Mouse (Mus musculus): ENCODE results near the gene Rgs6. TPM values are rescaled to one million over a fixed set of nuclear protein-coding genes. Genes with fewer than 3 reads are reported as not detected.

Rgs6 gene
- total RNA-seq, 2 experiments from 2014 or later: 0.66 to 0.68 TPM

GRCm38 (mm10) chr12:82855333-82856107 lies 267.4 kb downstream of the Rgs6 start:
- DNase-seq (ENCODE audit: low spot score): peak; percentile 29

GRCm38 (mm10) chr12:82865686-82866085 lies 277.6 kb downstream of the Rgs6 start:
- DNase-seq (ENCODE audit: low spot score): no peak

GRCm38 (mm10) chr12:82880711-82881110 lies 292.6 kb downstream of the Rgs6 start:
- no peak for DNase-seq (ENCODE audit: low spot score)

GRCm38 (mm10) chr12:82883079-82883478 lies 295.0 kb downstream of the Rgs6 start:
- peak; percentile 1 for DNase-seq (ENCODE audit: low spot score)

- DNase-seq (ENCODE audit: low spot score): no peak
These were observed 307.1 kb downstream of the Rgs6 start for GRCm38 (mm10) chr12:82894971-82895838.

GRCm38 (mm10) chr12:82905773-82906172 lies 317.7 kb downstream of the Rgs6 start:
- DNase-seq (ENCODE audit: low spot score): no peak

- no peak for DNase-seq (ENCODE audit: low spot score)
These were observed 322.8 kb downstream of the Rgs6 start for GRCm38 (mm10) chr12:82910846-82911245.

GRCm38 (mm10) chr12:82914127-82914526 lies 326.0 kb downstream of the Rgs6 start:
- no peak for DNase-seq (ENCODE audit: low spot score)

- DNase-seq (ENCODE audit: low spot score): no peak
These were observed 332.1 kb downstream of the Rgs6 start for GRCm38 (mm10) chr12:82920146-82920545.

GRCm38 (mm10) chr12:82921287-82922015 lies 333.4 kb downstream of the Rgs6 start:
- no peak for DNase-seq (ENCODE audit: low spot score)

- DNase-seq (ENCODE audit: low spot score): no peak
These were observed 334.9 kb downstream of the Rgs6 start for GRCm38 (mm10) chr12:82922856-82923506.

- peak; percentile 64 for DNase-seq (ENCODE audit: low spot score)
These were observed 344.8 kb downstream of the Rgs6 start for GRCm38 (mm10) chr12:82932706-82933461.

GRCm38 (mm10) chr12:82935121-82935762 lies 347.1 kb downstream of the Rgs6 start:
- DNase-seq (ENCODE audit: low spot score): no peak

- no peak for DNase-seq (ENCODE audit: low spot score)
These were observed 347.7 kb downstream of the Rgs6 start for GRCm38 (mm10) chr12:82935767-82936166.

GRCm38 (mm10) chr12:82940461-82940860 lies 352.4 kb downstream of the Rgs6 start:
- DNase-seq (ENCODE audit: low spot score): no peak

GRCm38 (mm10) chr12:82946507-82946906 lies 358.4 kb downstream of the Rgs6 start:
- DNase-seq (ENCODE audit: low spot score): peak; percentile 84

GRCm38 (mm10) chr12:82961111-82961510 lies 373.0 kb downstream of the Rgs6 start:
- DNase-seq (ENCODE audit: low spot score): no peak

GRCm38 (mm10) chr12:82961852-82962251 lies 373.8 kb downstream of the Rgs6 start:
- DNase-seq (ENCODE audit: low spot score): no peak

- DNase-seq (ENCODE audit: low spot score): no peak
These were observed 382.5 kb downstream of the Rgs6 start for GRCm38 (mm10) chr12:82970521-82971105.

GRCm38 (mm10) chr12:82971176-82971575 lies 383.1 kb downstream of the Rgs6 start:
- DNase-seq (ENCODE audit: low spot score): no peak

Measured in gastrocnemius, adult 18-20 months (tissue).